ENCODE assay signal across 28 mouse cellular contexts in genomic region chr7:24877588-24877987, GRCm38 (mm10). TPM values are rescaled to one million over a fixed set of nuclear protein-coding genes. Genes with fewer than 3 reads are reported as not detected.
"Had no signal": no experiment of that assay in that cellular context is flagged by ENCODE, and none has a peak within 500 bp of the region (broad histone marks: within the 10 kb centered on the region; RNA-seq: fewer than 3 reads in every experiment).

No protein-coding gene starts in this region.

- DNase-seq: liver, postnatal 0 days; lung, adult 2 months; lung, postnatal 14 days; lung, postnatal 36 days; retina, postnatal 1 day; right cerebral cortex, adult 18-20 months; right cerebral cortex, postnatal 25 days; right cerebral cortex, postnatal 4 days; spleen, adult 18-20 months; thymus, adult 18-20 months; thymus, postnatal 14 days; thymus, postnatal 36 days had no signal

- H3K27me3 ChIP-seq: lung, embryonic 15.5 days; midbrain, embryonic 13.5 days; midbrain, embryonic 15.5 days had no signal

- H3K4me1 ChIP-seq: lung, embryonic 15.5 days; midbrain, embryonic 15.5 days; neural tube, embryonic 12.5 days had no signal

- H3K4me3 ChIP-seq: lung, embryonic 15.5 days; megakaryocyte, embryonic 14.5 days; midbrain, embryonic 13.5 days; midbrain, embryonic 15.5 days; neural tube, embryonic 12.5 days had no signal

- H3K9me3 ChIP-seq: lung, embryonic 15.5 days; megakaryocyte, embryonic 14.5 days; midbrain, embryonic 13.5 days; midbrain, embryonic 15.5 days; neural tube, embryonic 12.5 days had no signal

- H3K9ac ChIP-seq: liver, postnatal 0 days; lung, embryonic 15.5 days; midbrain, embryonic 13.5 days; midbrain, embryonic 15.5 days; neural tube, embryonic 12.5 days had no signal

- H3K4me2 ChIP-seq: lung, embryonic 15.5 days; midbrain, embryonic 13.5 days; midbrain, embryonic 15.5 days; neural tube, embryonic 12.5 days had no signal

- ATAC-seq: liver, postnatal 0 days; lung, postnatal 0 days; midbrain, embryonic 13.5 days; midbrain, embryonic 15.5 days had no signal

- H3K27ac ChIP-seq: lung, embryonic 15.5 days; macrophage; midbrain, embryonic 13.5 days; midbrain, embryonic 15.5 days; neural tube, embryonic 12.5 days had no signal

- H3K36me3 ChIP-seq: lung, embryonic 15.5 days; midbrain, embryonic 13.5 days; midbrain, embryonic 15.5 days; neural tube, embryonic 12.5 days had no signal

RNA-seq across cellular contexts. Expression of gene Dmrtc2, which starts 7.7 kb away (rescaled TPM):
- total RNA-seq: megakaryocyte progenitor cell, adult 5-6 weeks; monocyte, adult 5-6 weeks; neutrophil, adult 5-6 weeks had no signal
- polyA plus RNA-seq: liver, postnatal 0 days; lung, adult 2 months; lung, embryonic 15.5 days; lung, postnatal 0 days; macrophage; midbrain, embryonic 13.5 days; neural tube, embryonic 12.5 days; neural tube, embryonic 14.5 days; small intestine, adult 2 months; stomach, embryonic 14.5 days; stomach, embryonic 16.5 days had no signal

RNA-seq across cellular contexts. Expression of gene Lypd4, which starts 7.8 kb away (rescaled TPM):
- total RNA-seq: megakaryocyte progenitor cell, adult 5-6 weeks; midbrain, postnatal 0 days; monocyte, adult 5-6 weeks; neutrophil, adult 5-6 weeks had no signal
- polyA plus RNA-seq: liver, postnatal 0 days; lung, adult 2 months; lung, embryonic 15.5 days; lung, postnatal 0 days; macrophage; midbrain, embryonic 13.5 days; midbrain, embryonic 15.5 days; neural tube, embryonic 12.5 days; neural tube, embryonic 14.5 days; small intestine, adult 2 months; stomach, embryonic 14.5 days; stomach, embryonic 16.5 days; thymus, postnatal 0 days had no signal

RNA-seq across cellular contexts. Expression of gene Gm9844, which starts 15.6 kb away (rescaled TPM):
- polyA plus RNA-seq: small intestine, adult 2 months had no signal
